Mouse (Mus musculus) embryonic fibroblast, embryonic 13.5 days (primary cell): ENCODE measurements at regions not wholly inside any gene's neighbourhood (a gene's known extent, or its start where the extent isn't known, plus 50 kb on each side); places are given as distances from the start of the nearest gene placed in this dataset.

Experiments
- CTCF ChIP-seq: IDR thresholded peaks from 2 replicates; pipeline ENCODE4 v1.5.1; 2011; ENCODE audit warnings: mild to moderate bottlenecking, control low read depth, low read length, moderate library complexity, borderline replicate concordance; ENCODE audit not compliant: insufficient read depth
- POLR2A ChIP-seq: IDR thresholded peaks from 2 replicates; pipeline ENCODE4 v1.6.1; 2011; ENCODE audit warnings: low read depth, mild to moderate bottlenecking, control low read depth, low read length, moderate library complexity

DNA sequence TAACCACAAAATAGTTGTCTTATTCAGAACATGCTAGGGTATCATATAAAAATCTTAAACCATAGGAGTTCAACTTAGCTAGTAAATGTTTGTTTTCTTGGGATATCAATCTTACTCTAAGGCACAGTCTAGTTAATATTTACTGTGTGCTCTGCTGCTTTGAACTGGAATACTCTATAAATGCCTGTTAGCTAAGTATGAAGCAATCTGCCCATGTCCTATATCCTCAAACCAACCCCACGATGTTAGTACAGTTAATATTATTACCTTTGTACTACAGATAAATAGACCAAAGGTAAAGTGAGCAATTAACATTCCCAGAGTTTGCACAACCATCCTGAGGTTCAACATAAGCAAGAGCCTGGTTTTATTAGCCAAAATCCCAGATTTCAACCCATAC lies 145.7 kb upstream of the Ednrb start:
- TF ChIP-seq CTCF (no peak), POLR2A (no peak)
